Mouse (Mus musculus): ENCODE measurements around the gene Gabpb2.
A peak's percentile ranks its signal among the peaks of the same experiment; 100 is the strongest.

DNA sequence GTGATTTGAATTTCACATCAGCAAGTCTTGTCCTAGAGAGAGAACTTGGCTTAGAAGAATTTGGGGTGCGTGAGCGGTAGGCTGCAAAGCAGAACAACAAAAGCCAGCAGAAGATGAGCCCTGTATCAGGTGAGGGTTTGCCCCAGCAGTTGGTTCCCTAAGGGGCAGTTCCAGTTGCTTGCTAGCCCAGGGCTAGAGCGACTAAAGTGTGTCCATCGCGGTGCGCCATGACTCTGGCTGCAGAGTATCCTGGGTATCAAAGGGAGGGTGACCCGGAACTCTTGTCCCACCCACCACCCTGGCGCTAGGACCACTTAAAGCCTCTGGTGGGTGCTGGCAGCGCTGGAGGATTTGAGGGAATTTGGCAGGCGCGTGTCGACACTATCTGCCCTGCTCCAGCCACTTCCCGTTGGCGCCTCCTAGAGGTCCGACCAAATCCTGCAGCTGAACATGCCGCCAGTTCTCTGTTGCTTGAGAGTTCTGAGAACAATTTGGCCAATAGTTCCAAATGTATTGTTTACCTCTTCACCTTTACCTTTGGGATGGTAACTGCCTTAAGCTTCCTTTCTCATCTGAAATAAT lies 43.6 kb downstream of the Gabpb2 start:
- TF ChIP-seq CTCF (IDR thresholded peaks at IDR 0.05; ENCODE audit: borderline replicate concordance, insufficient read depth, low read depth, low read length) = peak; percentile 89
- TF ChIP-seq POLR2A (IDR thresholded peaks at IDR 0.05; ENCODE audit: borderline replicate concordance, insufficient read depth, low read length) = no peak

Measured in cerebellum, adult 2 months (tissue).